Mouse (Mus musculus) G1E-ER4 (cell line): ENCODE data around the gene Nedd9. TPM values are rescaled to one million over a fixed set of nuclear protein-coding genes. Genes with fewer than 3 reads are reported as not detected.

ENCODE experiments used
- GATA1 ChIP-seq: IDR thresholded peaks from one replicate; pipeline ENCODE4 v1.8.0; 2012; ENCODE audit warnings: low read length, inconsistent platforms
- polyA plus RNA-seq: library from polyadenylated mRNA; stranded (reverse); fragments of >175 nt; gene quantifications from 2 replicates; pipeline ENCODE4 v1.2.3, GENCODE M21; 2012

Nedd9 gene
- polyA plus RNA-seq, 1 experiment, result 0.02 TPM

GRCm38 (mm10) chr13:41409291-41409690 lies 77.9 kb downstream of the Nedd9 start:
- no peak for TF ChIP-seq GATA1

DNA sequence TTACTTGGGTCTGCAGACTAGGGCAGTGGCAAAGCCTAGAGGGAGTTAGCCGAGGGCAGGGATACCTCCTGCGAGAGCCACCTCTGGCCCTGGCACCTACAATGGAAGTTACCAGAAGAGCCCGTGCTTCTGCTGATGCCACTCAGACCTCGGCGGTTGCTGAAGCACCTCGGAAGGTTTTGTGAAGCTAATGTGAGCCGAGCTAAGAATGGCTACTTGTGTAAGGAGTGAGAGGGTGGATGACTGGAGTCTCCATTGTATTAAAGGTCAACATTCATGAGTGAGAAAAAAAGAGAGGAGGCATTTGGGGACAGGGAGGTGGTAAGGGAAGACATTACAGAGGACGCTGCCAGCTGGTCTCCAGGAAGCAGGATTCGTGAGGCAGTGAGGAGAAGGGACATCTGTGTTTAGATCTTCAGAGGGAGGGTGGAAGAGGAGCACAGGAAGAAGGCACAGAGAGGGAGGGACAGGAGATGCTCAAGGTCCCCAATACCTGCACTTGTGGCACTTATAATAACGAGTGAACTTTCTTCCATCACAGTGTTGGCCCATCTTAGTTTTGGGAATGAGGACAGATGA lies 78.7 kb downstream of the Nedd9 start:
- TF ChIP-seq GATA1, result no peak

DNA sequence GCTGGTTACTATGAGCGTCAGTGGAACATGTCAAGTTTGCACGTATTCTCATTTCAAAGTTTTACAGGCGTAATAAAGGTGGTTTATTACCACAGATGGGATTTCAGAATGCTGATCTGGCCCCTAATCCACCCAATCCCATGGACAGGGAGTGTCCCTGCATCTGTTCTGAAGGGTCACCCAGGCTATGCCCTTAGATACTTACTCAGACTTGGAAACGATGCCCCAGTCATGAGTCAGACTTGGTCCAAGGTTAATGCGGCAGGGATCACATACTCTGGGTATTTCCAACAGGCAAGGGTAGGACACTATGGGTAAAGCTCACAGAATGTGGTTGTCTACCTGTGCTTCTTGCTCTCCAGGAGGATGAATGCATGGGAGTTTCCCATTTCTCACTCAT lies 82.2 kb downstream of the Nedd9 start:
- no peak for TF ChIP-seq GATA1

- no peak for TF ChIP-seq GATA1
Measured at GRCm38 (mm10) chr13:41403838-41404237, 83.3 kb downstream of the Nedd9 start.

DNA sequence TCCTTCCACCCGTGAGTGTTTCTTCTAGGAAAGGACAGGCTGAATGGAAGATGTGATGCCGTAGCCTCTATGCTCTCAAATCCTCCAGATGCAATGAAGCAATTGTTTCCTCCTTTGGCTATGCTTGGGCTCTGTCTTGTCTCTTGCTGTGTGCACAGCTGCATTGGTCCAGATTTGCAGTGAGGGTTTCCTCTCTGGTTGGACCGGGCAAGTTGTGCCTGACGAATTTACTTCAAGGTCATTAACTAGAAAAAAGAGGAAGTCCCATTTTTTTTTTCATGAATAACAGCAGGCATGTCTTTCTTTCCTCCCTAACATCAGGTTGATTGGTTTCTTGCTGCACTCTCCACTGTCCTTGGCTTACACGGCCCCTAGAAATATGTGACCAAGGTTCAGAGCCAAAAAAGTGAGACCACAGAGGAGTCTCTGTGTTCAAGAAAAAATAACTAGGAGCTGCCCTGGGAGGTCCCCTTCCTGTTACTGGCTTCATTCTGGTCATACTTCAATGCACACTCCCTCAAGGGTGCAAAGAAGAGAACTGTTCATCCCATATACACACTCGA lies 84.6 kb downstream of the Nedd9 start:
- TF ChIP-seq GATA1, result no peak

DNA sequence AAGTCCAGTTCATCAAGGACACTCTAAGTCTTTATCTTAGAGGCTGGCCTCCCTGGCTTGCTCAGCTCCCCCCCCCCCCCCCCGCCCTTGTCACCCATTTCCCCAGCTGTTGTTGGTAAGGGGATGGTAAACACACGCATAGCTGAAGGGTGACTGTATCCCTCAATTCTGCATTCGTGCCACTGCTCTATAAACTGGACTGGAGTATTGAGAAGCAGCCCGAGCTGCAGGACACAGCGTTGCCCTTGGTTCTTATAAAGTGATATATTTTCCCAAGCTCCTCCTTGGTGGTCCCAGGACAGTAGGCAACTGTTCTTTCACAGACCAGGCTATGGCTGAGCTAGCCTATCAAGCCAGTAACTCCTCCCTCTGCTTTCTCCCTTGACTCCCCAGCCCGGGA lies 85.4 kb downstream of the Nedd9 start:
- TF ChIP-seq GATA1, result no peak

- TF ChIP-seq GATA1, result no peak
Measured at GRCm38 (mm10) chr13:41400289-41400688, 86.9 kb downstream of the Nedd9 start.

DNA sequence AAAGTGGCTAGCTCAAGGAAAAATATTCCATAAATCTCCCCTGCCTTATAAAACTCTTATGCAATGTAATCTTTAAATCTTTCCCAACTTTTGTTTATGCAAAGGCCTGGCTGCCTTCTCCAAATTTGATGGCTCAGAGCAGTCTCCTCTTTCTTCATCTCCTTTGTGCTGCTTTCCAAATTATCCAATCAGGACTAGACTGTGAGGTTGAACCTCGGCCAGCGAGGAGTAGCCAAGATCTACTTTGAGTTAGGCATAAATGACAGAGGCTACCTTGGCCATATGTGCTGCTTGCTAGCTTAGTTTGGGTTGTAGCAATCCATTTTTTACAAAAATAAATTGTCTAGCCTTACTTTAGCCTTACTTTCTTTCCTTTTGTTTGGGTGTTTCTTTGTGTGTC lies 95.0 kb downstream of the Nedd9 start:
- no peak for TF ChIP-seq GATA1

GRCm38 (mm10) chr13:41390698-41391097 lies 96.5 kb downstream of the Nedd9 start:
- no peak for TF ChIP-seq GATA1

DNA sequence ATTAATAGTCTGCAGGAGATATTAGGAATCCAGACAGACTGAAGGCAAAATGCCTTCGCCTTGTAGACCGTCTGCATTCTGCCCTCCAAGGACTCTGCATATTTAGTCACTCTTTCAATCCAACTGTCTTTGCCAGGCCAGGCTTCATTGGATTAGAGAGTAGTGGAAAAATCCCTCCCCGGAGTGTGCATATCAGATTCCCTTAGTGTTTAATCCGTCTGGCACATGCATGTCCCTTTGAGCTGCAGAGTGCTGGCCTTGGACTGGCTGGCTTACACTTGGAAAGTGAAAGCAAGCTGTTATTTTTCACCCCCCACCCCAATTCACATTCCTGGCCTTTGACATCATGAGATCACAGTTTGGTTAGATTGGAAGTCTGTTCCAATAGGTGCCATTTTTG lies 100.6 kb downstream of the Nedd9 start:
- no peak for TF ChIP-seq GATA1

- no peak for TF ChIP-seq GATA1
Measured at GRCm38 (mm10) chr13:41384896-41385295, 102.3 kb downstream of the Nedd9 start.

DNA sequence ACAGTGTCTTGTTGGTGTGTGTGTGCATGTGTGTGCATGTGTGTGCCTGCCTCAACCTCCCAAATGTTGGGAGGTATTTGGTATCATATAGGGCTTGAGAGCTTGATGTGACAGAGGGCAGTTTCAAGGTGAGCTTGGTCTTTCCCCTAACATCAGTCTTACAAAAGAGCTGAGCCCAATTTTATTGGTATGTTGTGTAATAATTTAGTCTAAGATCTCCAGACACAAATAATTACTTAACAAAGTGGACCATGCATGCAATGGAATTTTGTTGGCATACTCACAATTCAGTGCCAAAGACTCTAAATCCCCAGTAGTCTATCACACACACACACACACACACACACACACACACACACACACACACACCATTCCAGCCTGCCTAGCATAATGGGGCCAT lies 104.5 kb downstream of the Nedd9 start:
- TF ChIP-seq GATA1, result no peak

GRCm38 (mm10) chr13:41381806-41382546 lies 105.2 kb downstream of the Nedd9 start:
- no peak for TF ChIP-seq GATA1

DNA sequence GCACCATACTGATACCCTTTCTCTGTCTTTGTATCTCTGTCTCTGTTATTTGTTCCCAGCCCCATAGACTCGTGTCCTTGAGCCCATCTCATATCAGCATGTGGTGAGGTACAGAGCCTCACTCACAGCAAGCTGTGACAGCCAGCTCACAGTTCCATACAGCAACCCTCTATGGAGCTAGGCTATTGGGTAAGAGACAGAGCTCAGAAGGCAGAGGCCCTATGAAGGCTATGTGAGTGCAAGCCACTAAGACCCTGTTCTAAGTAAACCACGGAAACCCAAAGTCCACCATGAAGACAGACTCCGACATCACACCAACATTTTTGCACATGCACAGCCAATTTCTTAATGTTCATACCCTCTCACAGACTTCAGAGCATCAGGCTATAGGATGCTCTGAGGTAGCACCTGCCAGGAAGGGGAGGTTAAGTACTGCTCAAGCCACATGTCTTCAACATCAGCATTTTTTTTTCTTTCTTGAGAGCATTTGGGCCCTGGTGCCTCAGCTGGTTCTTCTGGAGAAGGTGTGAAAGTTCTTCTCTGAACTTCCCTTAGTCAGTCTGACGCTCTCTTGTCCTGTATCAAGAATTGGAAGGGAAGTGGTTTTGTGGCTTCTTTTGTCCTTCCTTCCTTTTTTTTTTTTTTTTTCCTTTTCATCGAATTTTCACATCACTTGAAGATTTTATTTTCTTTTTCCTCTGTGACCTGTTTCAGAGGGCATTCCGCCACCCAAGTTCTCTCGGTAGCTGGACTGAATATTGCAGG lies 105.9 kb downstream of the Nedd9 start:
- no peak for TF ChIP-seq GATA1

GRCm38 (mm10) chr13:41379951-41380465 lies 107.2 kb downstream of the Nedd9 start:
- TF ChIP-seq GATA1, result no peak

DNA sequence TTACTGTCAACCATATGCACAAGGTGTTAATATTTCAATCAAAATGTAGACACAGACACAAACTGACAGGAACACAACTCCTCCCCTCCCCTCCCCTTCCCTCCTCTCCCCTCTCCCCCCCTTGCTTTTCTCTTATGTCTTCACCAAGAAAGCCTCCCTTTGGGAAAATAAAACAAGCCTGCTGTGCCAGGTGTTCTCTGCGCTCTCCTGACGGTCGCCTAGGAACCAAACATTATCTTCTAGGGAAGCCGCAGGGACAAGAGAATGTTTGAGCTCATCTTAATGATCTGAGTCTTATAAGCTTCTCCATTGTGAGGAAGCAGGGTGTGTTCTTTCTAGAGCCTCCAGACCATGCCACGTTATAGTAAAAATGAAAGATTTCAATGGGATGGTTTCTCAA lies 108.7 kb downstream of the Nedd9 start:
- TF ChIP-seq GATA1, result no peak

DNA sequence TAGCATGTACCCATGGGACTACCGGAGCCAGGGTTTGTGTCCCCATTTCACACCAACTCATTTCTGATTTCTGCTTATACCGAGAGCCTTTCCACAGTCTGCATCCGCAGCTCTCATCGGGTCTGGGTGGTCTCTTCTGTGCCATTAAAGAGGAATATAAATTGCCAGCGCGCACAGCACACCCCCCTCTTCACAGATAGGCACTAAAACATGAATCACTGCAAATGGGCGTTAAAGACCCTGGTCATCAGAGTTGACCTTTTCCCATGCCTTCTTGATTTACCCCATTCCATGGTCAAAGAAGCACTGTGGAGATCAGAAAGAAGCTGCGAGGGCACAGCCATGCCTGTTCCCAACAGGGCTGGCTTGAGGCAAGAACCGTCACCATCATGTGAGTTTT lies 109.3 kb downstream of the Nedd9 start:
- TF ChIP-seq GATA1, result no peak
